Mouse (Mus musculus) heart, postnatal 0 days (tissue): ENCODE measurements around the gene Pigt.

Source experiments
- CTCF ChIP-seq: IDR thresholded peaks from 2 replicates; pipeline ENCODE4 v1.5.1; 2016; ENCODE audit warnings: antibody characterized with exemption, control low read depth, low read depth
- EP300 ChIP-seq: IDR thresholded peaks from 2 replicates; pipeline ENCODE4 v1.6.1; 2016; ENCODE audit warnings: antibody characterized with exemption, low read depth

DNA sequence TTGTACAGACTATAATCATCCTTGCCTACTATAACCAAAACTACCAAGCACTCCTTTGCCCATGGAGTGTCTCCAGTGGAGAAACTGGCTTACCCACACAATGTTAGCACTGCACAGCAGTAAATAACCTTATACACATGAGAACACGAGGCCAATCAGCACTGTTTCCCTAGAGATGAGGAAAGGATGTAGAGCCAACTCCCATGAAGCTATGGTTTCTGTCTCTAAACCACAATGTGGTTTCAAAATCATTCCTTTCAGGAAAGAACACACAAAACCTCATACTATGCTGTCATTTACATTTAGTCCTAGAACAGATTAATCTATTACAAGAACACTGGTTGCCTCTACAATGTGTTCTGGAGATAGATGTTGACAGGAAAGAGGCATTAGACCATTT lies 989 bp upstream of the Pigt start:
- TF ChIP-seq CTCF, result no peak
- no peak for TF ChIP-seq EP300
